Mouse (Mus musculus): Measurements from ENCODE around the gene Mctp1. TPM values are rescaled to one million over a fixed set of nuclear protein-coding genes. Genes with fewer than 3 reads are reported as not detected.

Gene Mctp1
- polyA plus RNA-seq, 3 experiments from 2014 or later, result 4.7 to 32.3 (median 12.1) TPM

GRCm38 (mm10) chr13:76633707-76634106, 249.4 kb downstream of the Mctp1 start:
- no peak for ATAC-seq

DNA sequence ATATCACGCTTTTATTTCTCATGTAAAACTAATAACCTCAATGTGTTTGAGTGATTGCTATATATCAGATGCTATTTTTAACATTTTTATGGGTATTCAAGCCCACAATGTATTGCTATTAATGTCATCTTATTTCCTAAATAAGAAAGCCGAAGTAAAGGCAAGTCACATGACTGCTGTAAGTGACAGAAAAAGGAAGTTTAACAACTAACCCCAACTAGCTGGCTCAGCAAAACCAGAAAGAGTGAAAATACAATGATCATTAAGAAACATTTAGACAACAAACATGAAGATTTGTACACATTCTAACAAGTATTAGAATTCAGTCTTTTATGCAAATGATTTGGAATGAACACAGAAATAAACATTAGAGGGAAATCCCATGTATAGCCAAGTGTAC, 253.9 kb downstream of the Mctp1 start:
- no peak for ATAC-seq

DNA sequence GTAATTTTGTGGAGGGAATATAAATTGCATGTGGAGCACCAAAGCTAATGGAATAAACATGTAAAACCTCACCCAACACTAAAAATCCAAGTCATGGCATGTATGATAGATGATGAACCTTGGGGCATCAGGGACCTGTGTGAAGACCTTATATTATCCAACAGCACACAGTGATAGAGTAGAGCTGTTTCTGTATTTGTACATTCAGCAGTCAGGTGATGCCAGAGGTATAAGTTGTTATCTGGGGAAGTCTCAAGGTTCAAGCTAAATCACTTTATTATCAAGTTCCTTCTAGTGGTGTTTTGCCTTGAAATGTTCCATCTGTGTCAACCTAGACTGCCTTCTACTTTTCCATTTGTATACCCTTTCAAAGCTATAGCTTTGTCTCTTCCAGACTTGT, 275.2 kb downstream of the Mctp1 start:
- ATAC-seq, result no peak

DNA sequence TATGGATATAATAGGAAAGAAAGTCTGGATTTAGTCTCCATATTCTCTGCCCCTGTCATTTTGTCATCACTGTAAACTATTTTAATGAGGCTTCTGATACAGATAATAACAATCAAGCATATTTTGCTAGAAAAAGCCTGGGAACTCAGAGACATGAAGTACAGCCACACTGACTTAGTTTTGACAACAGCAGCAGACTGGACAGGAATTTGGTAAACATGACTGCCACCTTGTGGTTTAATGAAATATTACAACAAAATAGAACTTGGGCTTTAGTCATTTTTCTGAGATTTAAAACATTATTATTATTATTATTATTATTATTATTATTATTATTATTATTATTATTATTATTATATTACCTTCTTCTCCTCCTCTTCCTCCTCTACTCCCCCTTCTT, 297.0 kb downstream of the Mctp1 start:
- peak; percentile 28 for ATAC-seq

GRCm38 (mm10) chr13:76689349-76689748, 305.0 kb downstream of the Mctp1 start:
- no peak for ATAC-seq

- no peak for ATAC-seq
Measured at GRCm38 (mm10) chr13:76690143-76690542, 305.8 kb downstream of the Mctp1 start.

DNA sequence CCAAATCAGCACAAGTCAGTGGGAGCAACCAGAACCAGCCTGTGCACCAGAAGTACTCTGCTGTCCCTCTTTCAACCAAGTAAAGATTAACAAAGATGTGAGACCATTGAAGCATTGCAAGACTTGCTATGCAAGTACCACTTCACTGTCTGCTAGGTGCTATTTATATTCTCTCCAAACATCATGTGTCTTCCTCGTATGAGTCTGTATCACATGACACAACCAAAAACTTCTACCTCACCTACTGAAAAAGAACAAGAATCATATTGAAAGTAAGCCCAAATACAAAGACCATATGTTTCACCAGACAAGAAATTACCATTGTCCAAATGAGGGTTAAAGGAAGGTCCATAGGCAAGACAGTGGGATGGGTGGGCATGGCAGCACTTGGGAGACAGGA, 306.4 kb downstream of the Mctp1 start:
- no peak for ATAC-seq

- ATAC-seq, result no peak
Measured at GRCm38 (mm10) chr13:76734013-76734412, 349.7 kb downstream of the Mctp1 start.

- no peak for ATAC-seq
Measured at GRCm38 (mm10) chr13:76750663-76751429, 366.5 kb downstream of the Mctp1 start.

- ATAC-seq, result no peak
Measured at GRCm38 (mm10) chr13:76759832-76760490, 375.6 kb downstream of the Mctp1 start.

DNA sequence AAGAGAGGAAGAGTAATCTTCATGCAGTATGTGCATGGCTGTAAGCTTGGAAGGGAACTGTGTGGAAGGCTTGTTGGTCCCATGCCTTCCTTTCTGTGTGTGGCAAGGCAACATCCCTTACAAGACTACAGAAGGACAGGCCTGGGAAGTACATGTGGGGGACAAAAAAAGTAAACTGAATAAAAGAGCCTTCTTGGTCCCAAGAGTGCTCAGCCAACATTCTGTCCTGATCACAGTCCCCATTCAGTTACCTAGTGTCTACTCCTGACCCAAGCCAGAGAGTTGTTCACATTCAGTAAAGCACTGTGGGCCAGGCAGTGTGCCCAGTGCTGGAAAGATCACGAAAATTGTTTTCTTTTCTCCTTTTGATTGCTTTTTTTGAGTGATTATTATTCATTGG, 415.3 kb downstream of the Mctp1 start:
- no peak for ATAC-seq

GRCm38 (mm10) chr13:76801126-76801632, 416.8 kb downstream of the Mctp1 start:
- ATAC-seq, result no peak

GRCm38 (mm10) chr13:76802051-76802728, 417.9 kb downstream of the Mctp1 start:
- no peak for ATAC-seq

DNA sequence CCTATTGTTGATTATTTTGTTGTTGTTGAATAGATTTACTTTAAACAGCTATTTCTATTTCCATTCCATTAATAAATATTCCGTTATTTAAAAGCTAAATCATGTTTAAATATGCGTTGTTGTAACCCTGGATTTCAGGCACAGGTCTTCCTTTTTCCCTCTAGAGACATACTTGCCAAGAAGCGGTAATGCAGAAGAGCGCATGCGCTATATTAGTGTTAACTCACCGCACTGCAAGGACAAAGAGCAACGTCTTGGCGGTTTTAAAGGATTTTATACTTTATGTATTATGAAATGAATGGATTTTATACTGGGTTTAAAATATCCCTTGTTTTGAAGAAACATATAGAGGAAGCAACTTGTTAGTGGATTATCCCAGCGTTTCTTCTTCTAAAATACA, 418.6 kb downstream of the Mctp1 start:
- no peak for ATAC-seq

- no peak for ATAC-seq
Measured at GRCm38 (mm10) chr13:76803799-76804198, 419.5 kb downstream of the Mctp1 start.

DNA sequence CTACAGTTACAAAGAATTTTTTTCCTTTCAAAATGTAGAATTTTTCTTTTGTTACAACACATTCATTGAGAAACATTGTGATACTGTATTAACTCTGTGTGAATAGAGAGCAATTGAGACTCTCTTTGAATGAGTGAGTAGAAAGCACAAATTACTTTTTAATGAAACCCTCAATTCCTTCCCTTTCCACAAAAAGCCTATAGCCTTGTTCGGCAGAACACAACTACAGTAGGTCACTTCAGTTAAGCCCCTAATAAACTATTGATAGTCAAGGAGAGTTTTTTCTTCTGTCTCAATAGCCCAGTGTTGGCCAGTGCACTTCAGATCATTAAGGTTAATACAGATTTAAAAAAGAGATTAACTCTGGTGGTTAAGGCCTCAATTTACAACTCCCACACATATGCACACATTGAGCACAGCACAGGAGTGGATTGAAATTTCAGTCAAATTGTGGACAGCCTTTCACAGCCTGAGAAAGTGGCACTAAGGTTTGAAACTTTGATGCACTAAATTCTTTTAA, 424.6 kb downstream of the Mctp1 start:
- ATAC-seq, result no peak

GRCm38 (mm10) chr13:76809802-76810201, 425.5 kb downstream of the Mctp1 start:
- ATAC-seq, result no peak

DNA sequence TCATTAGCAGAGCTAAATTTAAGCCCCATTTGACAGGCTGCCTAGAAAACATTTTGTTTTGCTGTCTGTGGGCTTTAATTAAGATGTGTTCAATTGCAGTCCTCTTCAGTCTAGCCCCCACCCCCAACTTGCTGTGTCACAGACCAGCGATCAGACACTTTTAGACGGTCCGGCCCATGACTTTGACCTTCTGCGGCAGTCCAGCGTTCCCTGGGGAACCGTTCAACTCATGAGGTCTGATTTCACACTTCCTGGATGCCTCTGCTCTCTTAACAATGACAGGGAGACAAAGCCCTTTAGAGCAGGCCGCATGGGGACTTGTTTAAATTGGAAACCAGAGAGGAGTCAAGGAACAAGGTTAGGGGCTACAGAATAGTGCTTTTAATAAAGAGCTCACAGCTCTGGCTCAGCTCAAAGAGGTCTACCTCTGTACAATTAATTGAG, 426.2 kb downstream of the Mctp1 start:
- ATAC-seq, result no peak

- ATAC-seq, result no peak
Measured at GRCm38 (mm10) chr13:76823083-76823482, 438.7 kb downstream of the Mctp1 start.

GRCm38 (mm10) chr13:76824932-76825694, 440.8 kb downstream of the Mctp1 start:
- ATAC-seq, result no peak

DNA sequence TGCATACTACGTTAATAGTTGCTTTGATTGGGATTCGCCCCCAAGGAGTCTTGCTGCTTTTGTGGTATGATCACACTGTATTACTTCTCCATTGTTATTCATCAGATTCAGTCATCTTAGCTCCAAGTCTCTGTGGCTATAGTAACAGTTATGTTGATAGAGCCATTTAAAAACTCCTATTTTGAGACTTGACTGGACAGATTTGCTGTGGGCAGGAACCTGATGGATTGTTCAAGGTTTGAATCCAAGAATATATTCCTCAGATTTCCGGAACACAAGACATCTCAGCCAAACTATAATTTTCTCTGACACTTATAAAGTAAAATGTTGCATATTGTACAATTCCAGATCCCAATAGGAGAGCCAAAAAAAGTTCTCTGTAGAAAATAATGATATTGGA, 443.4 kb downstream of the Mctp1 start:
- ATAC-seq, result no peak

DNA sequence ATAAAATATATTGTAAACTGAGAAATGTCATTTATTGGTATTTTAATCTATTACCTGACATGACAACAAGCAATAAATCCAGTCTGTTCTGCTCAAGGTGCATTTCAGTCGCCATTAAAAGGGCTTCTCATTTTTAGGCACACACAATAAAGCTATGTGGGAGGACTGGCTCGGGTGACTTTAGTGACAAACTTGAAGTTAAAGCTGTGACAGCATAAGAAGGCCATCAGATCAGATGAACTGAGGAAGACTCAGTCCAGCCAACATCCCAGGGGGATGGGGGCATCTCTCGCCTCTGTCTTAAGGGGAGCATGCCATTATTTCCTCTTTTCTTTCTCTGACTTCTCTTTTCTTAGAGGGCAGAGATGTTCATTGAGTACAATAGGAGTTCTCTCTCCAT, 453.7 kb downstream of the Mctp1 start:
- no peak for ATAC-seq
